Mouse (Mus musculus) left cerebral cortex, adult 2 months (tissue): ENCODE results near the gene Asic2. TPM values are rescaled to one million over a fixed set of nuclear protein-coding genes. Genes with fewer than 3 reads are reported as not detected.
A peak's percentile ranks its signal among the peaks of the same experiment; 100 is the strongest.

Source experiments
- DNase-seq, 2 experiments: peaks; one replicate each; pipeline ENCODE4 v3.0.0; 2021 to 2022; ENCODE audit warnings: low spot score in 2 of 2, mixed read lengths in 1 of 2; ENCODE audit errors: extremely low spot score in 1 of 2
- H3K27ac ChIP-seq: fragments of 200-600 bp; 2 replicates; pipeline ENCODE4 v1.8.1; 2022
- H3K4me3 ChIP-seq: fragments of 200-600 bp; 2 replicates; pipeline ENCODE4 v1.8.1; 2022
- CTCF ChIP-seq: fragments of 200-600 bp; IDR thresholded peaks from 2 replicates; pipeline ENCODE4 v1.8.1; 2022; ENCODE audit warnings: antibody characterized with exemption, mild to moderate bottlenecking, moderate library complexity
- intact Hi-C: fragments of 180-260 bp; cut with DNase I; formaldehyde crosslinking; loops from one replicate; pipeline ENCODE4 v1.15.1; 2025
- total RNA-seq, 2 experiments: library from RNA; stranded (reverse); gene quantifications; 2 replicates each; pipeline ENCODE4 v1.2.3; 2021

The Asic2 gene
- total RNA-seq, 2 experiments from 2014 or later = 65.7 to 75.2 TPM

- H3K4me3 ChIP-seq = no peak overlapping the region
Observed at GRCm38 (mm10) chr11:81671724-81672123, 296.5 kb downstream of the Asic2 start.

GRCm38 (mm10) chr11:81670436-81670835, 297.8 kb downstream of the Asic2 start:
- DNase-seq = peak; percentile 24 to 34
- no peak overlapping the region for H3K4me3 ChIP-seq
- no peak for TF ChIP-seq CTCF
- intact Hi-C loops = loop anchor here (2.0 to 5.0 kb wide), 2 partner anchors 132 to 298 kb away; partner anchors contain the start of gene Asic2
- peak overlapping the region; percentile 58; the same call in 1 of the 2 replicates for H3K27ac ChIP-seq

More at GRCm38 (mm10) chr11:81671724-81672123, 296.5 kb downstream of the Asic2 start:
- intact Hi-C loops = loop anchor here (2.0 to 5.0 kb wide), 2 partner anchors 131 to 297 kb away; partner anchors contain the start of gene Asic2
- peak; percentile 37 for TF ChIP-seq CTCF
- DNase-seq = no peak
- H3K27ac ChIP-seq = no peak overlapping the region

DNA sequence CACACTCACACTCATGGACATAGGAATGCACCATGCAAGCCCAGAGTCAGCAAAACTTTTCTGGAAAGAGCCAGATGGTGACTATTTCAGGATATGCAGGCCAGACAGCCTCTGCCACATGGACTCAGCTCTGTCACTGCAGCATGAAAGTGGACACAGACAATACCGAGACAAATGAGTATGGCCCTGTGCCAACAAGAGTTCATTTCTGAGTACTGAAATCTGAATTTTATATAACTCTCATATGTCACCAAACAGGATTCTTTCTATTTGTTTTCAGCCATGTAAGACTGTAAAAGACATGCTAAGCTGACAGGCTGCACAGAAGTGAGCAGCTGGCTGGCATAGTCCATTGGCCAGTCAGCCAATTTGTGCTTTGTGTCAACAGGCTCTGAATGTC, 309.4 kb downstream of the Asic2 start:
- intact Hi-C loops = no loop called here
- no peak for DNase-seq
- no peak for TF ChIP-seq CTCF
- H3K4me3 ChIP-seq = no peak overlapping the region
- no peak overlapping the region for H3K27ac ChIP-seq

DNA sequence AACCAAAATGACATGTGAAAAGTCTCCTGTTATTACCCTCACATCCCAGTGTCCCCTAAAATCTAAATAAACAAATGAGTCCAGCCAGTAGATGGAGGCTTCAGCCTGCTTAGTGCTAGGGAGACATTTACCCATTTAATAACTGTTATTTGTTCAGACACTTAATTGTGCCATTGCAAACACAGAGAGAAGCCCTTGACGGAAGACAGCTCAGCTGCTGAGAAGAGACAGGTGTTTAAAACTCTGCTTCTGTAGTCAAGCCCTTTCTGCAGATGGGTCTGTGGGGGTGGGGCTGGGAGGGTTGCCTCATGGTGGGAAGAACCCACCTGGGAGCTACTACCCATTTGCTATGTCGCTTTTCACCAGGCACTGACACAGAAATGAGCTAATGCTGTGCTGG, 311.1 kb downstream of the Asic2 start:
- DNase-seq = no peak
- no peak overlapping the region for H3K27ac ChIP-seq
- no peak for TF ChIP-seq CTCF
- intact Hi-C loops = no loop called here
- H3K4me3 ChIP-seq = no peak overlapping the region

GRCm38 (mm10) chr11:81647828-81648227, 320.4 kb downstream of the Asic2 start:
- intact Hi-C loops = no loop called here
- no peak for DNase-seq
- H3K4me3 ChIP-seq = no peak overlapping the region
- TF ChIP-seq CTCF = no peak
- H3K27ac ChIP-seq = no peak overlapping the region

- TF ChIP-seq CTCF = peak; percentile 10
- DNase-seq = no peak
- Histone ChIP-seq H3K4me3 (no peak overlapping the region), H3K27ac (no peak overlapping the region)
- intact Hi-C loops = no loop called here
Observed at GRCm38 (mm10) chr11:81645549-81645948, 322.7 kb downstream of the Asic2 start.

DNA sequence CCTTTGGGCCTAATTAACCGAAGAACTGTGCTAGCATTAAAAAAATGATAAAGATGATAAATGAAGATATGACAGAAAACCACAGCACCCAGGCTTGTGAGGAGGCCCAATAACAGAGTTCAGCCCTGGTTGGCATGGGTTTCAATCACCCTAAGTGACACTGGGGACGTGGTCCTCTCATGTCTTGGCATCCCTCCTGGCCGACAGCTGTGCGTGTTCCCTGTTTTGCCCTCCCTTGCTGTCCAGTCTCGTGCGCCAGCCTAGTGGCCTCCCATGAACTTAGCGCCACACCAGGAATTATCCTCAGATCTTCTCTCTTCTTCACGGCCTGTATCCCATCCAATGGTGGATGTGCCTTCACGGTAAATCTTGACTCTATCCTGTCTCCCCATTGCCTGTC, 331.9 kb downstream of the Asic2 start:
- TF ChIP-seq CTCF = no peak
- DNase-seq = no peak
- Histone ChIP-seq H3K27ac (no peak overlapping the region), H3K4me3 (no peak overlapping the region)
- intact Hi-C loops = loop anchor here (5.0 kb wide), 2 partner anchors 61 to 541 kb away; no protein-coding TSS in a partner anchor

DNA sequence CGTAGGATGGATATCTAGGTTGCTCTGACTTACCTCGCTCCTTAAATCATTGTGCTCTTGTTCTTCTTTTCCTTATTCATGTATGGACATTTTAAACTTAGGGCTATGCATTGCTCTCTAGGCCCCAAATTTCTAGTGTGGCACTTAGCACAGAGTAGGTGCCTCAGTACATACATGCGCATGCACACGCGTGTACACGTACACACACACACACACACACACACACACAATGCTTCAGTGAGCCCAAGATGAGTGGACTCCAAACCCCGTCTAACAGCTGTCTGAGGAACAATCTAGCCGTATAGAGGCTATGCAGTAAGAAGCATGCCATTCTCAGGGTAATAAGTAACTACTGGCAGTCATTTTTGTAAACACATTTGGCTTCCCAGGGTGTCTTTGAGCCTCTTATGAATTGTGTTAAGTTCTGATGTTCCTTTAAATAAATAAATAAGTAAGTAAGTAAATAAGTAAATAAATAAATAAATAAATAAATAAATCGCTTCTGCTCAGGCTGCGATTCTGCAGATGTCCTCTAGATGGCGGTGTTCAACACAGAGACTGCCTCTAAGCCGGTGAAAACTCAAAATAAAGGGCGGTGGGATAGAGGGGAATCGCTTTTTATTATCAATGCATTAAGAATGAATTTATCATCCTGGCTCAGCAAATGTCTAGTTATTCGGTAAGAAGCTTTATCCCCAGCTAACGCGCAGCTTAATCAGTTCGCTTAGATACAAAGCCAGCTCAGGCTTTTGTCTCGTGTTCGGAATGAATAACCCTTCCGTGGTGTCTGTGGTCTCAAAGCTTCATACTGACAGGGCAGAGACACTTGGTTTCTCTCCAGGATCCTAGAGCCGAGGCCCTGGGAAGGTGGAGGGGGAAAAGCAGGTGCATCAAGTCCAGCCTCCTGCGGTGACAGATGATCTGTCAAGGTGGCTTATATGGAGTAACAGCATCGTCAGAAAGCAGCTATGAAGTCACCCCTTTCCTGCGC, 333.6 kb downstream of the Asic2 start:
- TF ChIP-seq CTCF = peak; percentile 98
- intact Hi-C loops = loop anchor here (1.0 to 5.0 kb wide), 4 partner anchors 63 to 543 kb away; no protein-coding TSS in a partner anchor
- peak; percentile 51 to 55 for DNase-seq
- H3K27ac ChIP-seq = peak overlapping the region; percentile 37; the same call in 1 of the 2 replicates
- H3K4me3 ChIP-seq = peak overlapping the region; percentile 46

GRCm38 (mm10) chr11:81625199-81625598, 343.1 kb downstream of the Asic2 start:
- no peak overlapping the region for H3K4me3 ChIP-seq
- TF ChIP-seq CTCF = no peak; the same call in 1 of the 2 replicates
- no peak for DNase-seq
- intact Hi-C loops = no loop called here
- H3K27ac ChIP-seq = no peak overlapping the region

DNA sequence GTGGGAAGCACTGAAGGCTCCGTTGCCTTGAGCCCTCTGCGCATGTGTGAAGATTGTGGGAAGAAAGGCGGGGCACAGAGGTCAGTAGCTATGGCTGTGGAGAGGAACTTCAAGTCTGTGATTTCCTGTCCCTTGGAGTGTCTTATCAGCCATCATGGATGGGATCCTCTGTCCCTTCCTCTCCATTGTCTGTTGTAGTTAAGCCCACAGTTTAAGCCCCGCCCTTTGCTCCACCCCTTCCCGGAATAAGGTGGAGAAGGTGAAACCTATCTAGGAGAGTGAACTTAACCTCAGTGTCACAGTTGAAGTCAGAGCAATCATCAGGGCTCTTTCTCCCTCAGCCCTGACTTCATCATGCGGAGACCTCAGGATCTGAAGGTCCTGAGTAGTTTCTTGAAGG, 347.7 kb downstream of the Asic2 start:
- no peak for DNase-seq
- TF ChIP-seq CTCF = no peak
- intact Hi-C loops = no loop called here
- Histone ChIP-seq H3K27ac (no peak overlapping the region), H3K4me3 (no peak overlapping the region)

DNA sequence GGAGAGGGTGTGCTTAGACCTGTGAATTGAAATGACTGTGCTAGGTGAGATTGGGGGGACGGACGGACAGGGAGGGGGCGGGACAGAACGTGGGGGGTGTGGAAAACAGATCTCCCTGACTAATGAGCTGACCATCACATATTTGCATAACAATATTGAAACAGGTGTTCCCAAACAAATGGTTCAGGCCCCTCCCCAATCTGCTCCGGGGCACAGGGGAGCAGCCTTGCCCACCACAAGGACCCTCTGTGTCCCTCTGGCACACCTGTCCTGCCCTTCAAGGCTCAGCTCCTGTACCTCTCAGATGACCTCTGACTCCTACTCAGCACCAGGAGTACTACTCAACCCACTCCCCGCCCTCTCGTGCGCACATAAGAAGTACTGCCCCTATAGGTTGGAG, 351.8 kb downstream of the Asic2 start:
- intact Hi-C loops = no loop called here
- DNase-seq = no peak
- TF ChIP-seq CTCF = no peak; the same call in 1 of the 2 replicates
- Histone ChIP-seq H3K4me3 (no peak overlapping the region), H3K27ac (no peak overlapping the region)

DNA sequence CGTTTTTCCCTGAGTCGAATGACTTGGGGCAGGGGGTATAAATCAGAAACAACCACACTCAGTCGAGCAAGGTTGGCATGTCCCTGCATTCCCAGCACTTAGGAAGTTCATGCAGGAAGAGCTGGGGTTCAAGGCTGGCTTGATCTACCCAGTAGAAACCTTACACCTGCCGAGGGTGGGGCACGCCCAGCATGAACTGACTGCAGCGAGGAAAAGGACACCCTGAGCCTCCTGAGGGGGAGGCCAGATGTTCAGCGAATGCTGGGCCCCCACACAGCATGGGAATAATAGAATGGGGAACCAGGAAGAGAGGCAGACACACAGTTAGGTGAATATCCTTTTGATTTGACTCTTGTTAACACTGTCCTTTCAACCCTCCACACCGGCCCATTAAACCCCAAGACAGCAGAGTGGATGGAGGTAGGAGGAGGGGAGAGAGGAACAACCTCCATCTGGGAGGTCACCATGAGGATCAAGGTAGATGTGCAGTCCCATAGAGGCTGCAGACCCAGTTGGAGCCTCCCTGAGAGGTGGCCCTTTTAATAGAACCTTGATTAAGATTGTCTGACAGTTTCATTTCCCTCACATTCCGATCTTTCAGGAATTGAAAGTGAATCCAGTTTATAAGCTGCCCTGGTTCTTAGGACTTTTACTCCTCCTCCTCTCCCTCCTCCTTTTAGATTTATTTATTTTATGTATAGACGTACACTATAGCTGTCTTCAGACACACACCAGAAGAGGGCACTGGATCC, 354.2 kb downstream of the Asic2 start:
- H3K27ac ChIP-seq = no peak overlapping the region

More for the DNA sequence above, 354.2 kb downstream of the Asic2 start:
- H3K4me3 ChIP-seq = no peak overlapping the region
- no peak for DNase-seq
- no peak for TF ChIP-seq CTCF
- intact Hi-C loops = loop anchor here (1.0 to 5.0 kb wide), 3 partner anchors 26 to 917 kb away; no protein-coding TSS in a partner anchor
